In genomic region chr4:41497579-41497978, GRCm38 (mm10) we compare ENCODE assay signal across 7 mouse cellular contexts. TPM values are rescaled to one million over a fixed set of nuclear protein-coding genes. Genes with fewer than 3 reads are reported as not detected.
DNase-seq lines count a peak whose midpoint lies in the region; ATAC-seq and TF ChIP-seq lines count a peak whose summit lies in the region.

No protein-coding gene starts in this region.

- peak; percentile 25 for TF ChIP-seq CTCF in left cerebral cortex, adult 2 months (IDR thresholded peaks at IDR 0.05)

- no peaks in the 10 kb centered on the region for H3K36me3 ChIP-seq in embryonic facial prominence, embryonic 10.5 days (replicated peaks)
- peaks cover 3% of the 10 kb centered on the region for H3K36me3 ChIP-seq in hindbrain, embryonic 13.5 days
- H3K36me3 ChIP-seq in midbrain, embryonic 10.5 days: peaks cover 14% of the 10 kb centered on the region

- peak; percentile 23; the same call in 1 of the 2 replicates for ATAC-seq in hindbrain, embryonic 13.5 days (ENCODE audit: low FRiP score)

- DNase-seq in left cerebral cortex, adult 2 months (ENCODE audit: extremely low spot score in 1 of 2, low spot score in 2 of 2): no peak
- DNase-seq in left cerebral cortex, postnatal 36 days (ENCODE audit: low spot score in 2 of 2): no peak
- peak; percentile 83 for DNase-seq in embryonic facial prominence, embryonic 10.5 days (ENCODE audit: low spot score)
- peak; percentile 71 for DNase-seq in midbrain, embryonic 10.5 days (ENCODE audit: low spot score)
- no peak for DNase-seq in urinary bladder, postnatal 14 days (ENCODE audit: low spot score)
- DNase-seq in layer of hippocampus, postnatal 14 days (ENCODE audit: low spot score in 2 of 2): no peak

- no peak overlapping the region; the same call in 1 of the 2 replicates for H3K4me3 ChIP-seq in left cerebral cortex, adult 2 months
- peak overlapping the region; percentile 51 for H3K4me3 ChIP-seq in embryonic facial prominence, embryonic 10.5 days
- H3K4me3 ChIP-seq in hindbrain, embryonic 13.5 days: peak overlapping the region; percentile 37
- H3K4me3 ChIP-seq in midbrain, embryonic 10.5 days: peak overlapping the region; percentile 51

- peaks cover 32% of the 10 kb centered on the region for H3K4me1 ChIP-seq in embryonic facial prominence, embryonic 10.5 days
- peaks cover 48% of the 10 kb centered on the region for H3K4me1 ChIP-seq in hindbrain, embryonic 13.5 days (replicated peaks)
- peaks cover 36% of the 10 kb centered on the region for H3K4me1 ChIP-seq in midbrain, embryonic 10.5 days

- 1% methylated on average over 34 of the region's 34 CpGs for WGBS in embryonic facial prominence, embryonic 10.5 days
- 4% methylated on average over 34 of the region's 34 CpGs for WGBS in hindbrain, embryonic 13.5 days
- 1% methylated on average over 34 of the region's 34 CpGs for WGBS in midbrain, embryonic 10.5 days

- no peak overlapping the region for H3K27ac ChIP-seq in left cerebral cortex, adult 2 months
- peak overlapping the region; percentile 48; the same call in 1 of the 2 replicates for H3K27ac ChIP-seq in embryonic facial prominence, embryonic 10.5 days (replicated peaks)
- no peak overlapping the region for H3K27ac ChIP-seq in hindbrain, embryonic 13.5 days
- H3K27ac ChIP-seq in midbrain, embryonic 10.5 days (replicated peaks): peak overlapping the region; percentile 50; the same call in 1 of the 2 replicates

- intact Hi-C loops in left cerebral cortex, adult 2 months (cut with DNase I): no loop called here
- intact Hi-C loops in left cerebral cortex, postnatal 36 days (cut with DNase I): no loop called here

- H3K4me2 ChIP-seq in hindbrain, embryonic 13.5 days: peak overlapping the region; percentile 61

- no peaks in the 10 kb centered on the region for H3K9me3 ChIP-seq in embryonic facial prominence, embryonic 10.5 days
- H3K9me3 ChIP-seq in hindbrain, embryonic 13.5 days: no peaks in the 10 kb centered on the region
- no peaks in the 10 kb centered on the region for H3K9me3 ChIP-seq in midbrain, embryonic 10.5 days (replicated peaks)

- H3K27me3 ChIP-seq in embryonic facial prominence, embryonic 10.5 days (replicated peaks; ENCODE audit: low read depth, poor library complexity, severe bottlenecking): peaks cover 98% of the 10 kb centered on the region
- H3K27me3 ChIP-seq in hindbrain, embryonic 13.5 days: peaks cover 79% of the 10 kb centered on the region
- peaks cover 92% of the 10 kb centered on the region for H3K27me3 ChIP-seq in midbrain, embryonic 10.5 days (ENCODE audit: low read depth, poor library complexity, severe bottlenecking)

- peak overlapping the region; percentile 62 for H3K9ac ChIP-seq in hindbrain, embryonic 13.5 days

RNA-seq across cellular contexts. Expression of gene AI464131, which starts 5.3 kb away (rescaled TPM):
- total RNA-seq in left cerebral cortex, adult 2 months (2021): 10 to 100 TPM; 27.1 to 28.1 TPM
- total RNA-seq in left cerebral cortex, postnatal 36 days (2021): 10 to 100 TPM; 31.8 to 32.1 TPM
- polyA plus RNA-seq in embryonic facial prominence, embryonic 10.5 days (2016; fragmentation: Nextera tagmentation; extraction: Ambion mirVana): 5.7 and 8.9 TPM in 2 replicates
- polyA plus RNA-seq in hindbrain, embryonic 13.5 days (2015; fragmentation: Nextera tagmentation; extraction: Ambion mirVana): 7.0 TPM in 2 replicates
- 7.3 and 9.2 TPM in 2 replicates for polyA plus RNA-seq in midbrain, embryonic 10.5 days (2016; fragmentation: Nextera tagmentation; extraction: Ambion mirVana)
- total RNA-seq in layer of hippocampus, postnatal 14 days (2021): 10 to 100 TPM; 44.3 to 45.1 TPM

RNA-seq across cellular contexts. Expression of gene 1110017D15Rik, which starts 19.6 kb away (rescaled TPM):
- total RNA-seq in left cerebral cortex, adult 2 months (2021): 1 to 10 TPM; 5.2 to 6.1 TPM
- 1 to 10 TPM; 3.4 to 5.9 TPM for total RNA-seq in left cerebral cortex, postnatal 36 days (2021)
- 5.3 and 6.1 TPM in 2 replicates for polyA plus RNA-seq in embryonic facial prominence, embryonic 10.5 days (2016; fragmentation: Nextera tagmentation; extraction: Ambion mirVana)
- polyA plus RNA-seq in hindbrain, embryonic 13.5 days (2015; fragmentation: Nextera tagmentation; extraction: Ambion mirVana): 9.8 and 17.9 TPM in 2 replicates
- 3.4 and 4.2 TPM in 2 replicates for polyA plus RNA-seq in midbrain, embryonic 10.5 days (2016; fragmentation: Nextera tagmentation; extraction: Ambion mirVana)
- 10 to 100 TPM in 1 of 2 experiments, 1 to 10 TPM in 1; 4.0 to 10.3 TPM for total RNA-seq in layer of hippocampus, postnatal 14 days (2021)

RNA-seq across cellular contexts. Expression of gene Nudt2, which starts 32.6 kb away (rescaled TPM):
- 10 to 100 TPM; 25.3 to 28.2 TPM for total RNA-seq in left cerebral cortex, adult 2 months (2021)
- total RNA-seq in left cerebral cortex, postnatal 36 days (2021): 10 to 100 TPM; 27.1 to 30.1 TPM
- 55.4 and 61.4 TPM in 2 replicates for polyA plus RNA-seq in embryonic facial prominence, embryonic 10.5 days (2016; fragmentation: Nextera tagmentation; extraction: Ambion mirVana)
- polyA plus RNA-seq in hindbrain, embryonic 13.5 days (2015; fragmentation: Nextera tagmentation; extraction: Ambion mirVana): 58.0 and 60.4 TPM in 2 replicates
- 63.3 and 65.6 TPM in 2 replicates for polyA plus RNA-seq in midbrain, embryonic 10.5 days (2016; fragmentation: Nextera tagmentation; extraction: Ambion mirVana)
- total RNA-seq in layer of hippocampus, postnatal 14 days (2021): 10 to 100 TPM; 26.3 to 26.5 TPM

RNA-seq across cellular contexts. Expression of gene Kif24, which starts 32.9 kb away (rescaled TPM):
- total RNA-seq in left cerebral cortex, adult 2 months (2021): 1 to 10 TPM; 1.4 to 1.9 TPM
- 1 to 10 TPM; 1.2 to 1.8 TPM for total RNA-seq in left cerebral cortex, postnatal 36 days (2021)
- polyA plus RNA-seq in embryonic facial prominence, embryonic 10.5 days (2016; fragmentation: Nextera tagmentation; extraction: Ambion mirVana): 13.7 and 15.1 TPM in 2 replicates
- polyA plus RNA-seq in hindbrain, embryonic 13.5 days (2015; fragmentation: Nextera tagmentation; extraction: Ambion mirVana): 4.6 and 5.1 TPM in 2 replicates
- 13.5 and 15.1 TPM in 2 replicates for polyA plus RNA-seq in midbrain, embryonic 10.5 days (2016; fragmentation: Nextera tagmentation; extraction: Ambion mirVana)
- 1 to 10 TPM; 1.5 to 1.6 TPM for total RNA-seq in layer of hippocampus, postnatal 14 days (2021)

Comparison
In these comparisons a context has a peak if more than half of its experiments do, and no peak if none do; other contexts are left out.
1. DNase-seq: peak in embryonic facial prominence, embryonic 10.5 days (single experiment) and midbrain, embryonic 10.5 days (single experiment); none in left cerebral cortex, adult 2 months (0 of 2), left cerebral cortex, postnatal 36 days (0 of 2), urinary bladder, postnatal 14 days (single experiment) and layer of hippocampus, postnatal 14 days (0 of 2).
2. H3K27ac ChIP-seq: peak in embryonic facial prominence, embryonic 10.5 days (single experiment) and midbrain, embryonic 10.5 days (single experiment); none in left cerebral cortex, adult 2 months (single experiment) and hindbrain, embryonic 13.5 days (single experiment).